Mouse (Mus musculus) megakaryocyte, embryonic 14.5 days (primary cell): Measurements from ENCODE around the gene Shox2.

ENCODE experiments used
- FLI1 ChIP-seq: IDR thresholded peaks from 2 replicates; pipeline ENCODE4 v1.6.1; 2012; ENCODE audit warnings: low read length, inconsistent platforms, mixed read lengths
- GATA1 ChIP-seq: IDR thresholded peaks from 3 replicates; pipeline ENCODE4 v1.6.1; 2012; ENCODE audit warnings: mixed read lengths, low read length, inconsistent platforms, borderline replicate concordance

GRCm38 (mm10) chr3:66939675-66940074 is 41.9 kb downstream of the Shox2 start:
- TF ChIP-seq GATA1 (no peak), FLI1 (no peak)
